In the genomic region with DNA sequence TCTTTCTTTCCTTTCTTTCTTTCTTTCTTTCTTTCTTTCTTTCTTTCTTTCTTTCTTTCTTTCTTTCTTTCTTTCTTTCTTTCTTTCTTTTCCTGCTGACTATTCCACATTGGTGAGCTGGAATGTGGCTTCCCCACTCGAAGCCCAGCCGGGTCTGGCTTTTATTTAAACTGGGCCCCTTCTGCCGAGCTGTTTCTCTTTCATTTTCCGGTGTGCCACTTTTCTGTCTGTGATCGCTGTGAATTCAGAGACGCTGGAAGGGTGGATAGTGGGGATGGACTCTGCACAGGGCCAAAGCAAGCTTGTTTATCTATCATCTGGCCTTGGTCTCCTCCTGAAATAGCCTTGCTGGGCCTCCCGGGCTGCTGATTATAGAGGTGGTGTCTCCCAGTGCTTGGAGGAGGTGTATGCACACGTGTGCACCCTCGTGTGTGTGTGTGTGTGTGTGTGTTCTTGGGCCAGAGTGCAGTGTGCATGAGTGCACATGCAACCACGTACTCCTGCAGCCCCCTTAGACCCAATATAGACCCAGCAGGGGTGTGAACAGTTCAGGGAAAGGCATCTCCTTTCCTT, we compare ENCODE assay signal across 9 mouse cellular contexts. TPM values are rescaled to one million over a fixed set of nuclear protein-coding genes. Genes with fewer than 3 reads are reported as not detected.
DNase-seq lines count a peak whose midpoint lies in the region; ATAC-seq lines count a peak whose summit lies in the region.
"Had no signal": no experiment of that assay in that cellular context is flagged by ENCODE, and none has a peak within 500 bp of the region (broad histone marks: within the 10 kb centered on the region; RNA-seq: fewer than 3 reads in every experiment).

No protein-coding gene starts in this region.

- H3K36me3 ChIP-seq in kidney, embryonic 14.5 days (ENCODE audit: control insufficient read depth, insufficient read depth, low read length): no peaks in the 10 kb centered on the region
- H3K36me3 ChIP-seq in embryonic facial prominence, embryonic 12.5 days: no peaks in the 10 kb centered on the region
- H3K36me3 ChIP-seq in liver, embryonic 13.5 days: no peaks in the 10 kb centered on the region

- H3K4me3 ChIP-seq in kidney, embryonic 14.5 days (ENCODE audit: low read length): peak overlapping the region; percentile 2; the same call in 1 of the 2 replicates
- H3K4me3 ChIP-seq in embryonic facial prominence, embryonic 12.5 days: peak overlapping the region; percentile 39
- 0 out of 2 replicates have a peak overlapping the region, but pooled peaks have one; percentile 8 for H3K4me3 ChIP-seq in liver, embryonic 13.5 days (replicated peaks)

- no peak overlapping the region for H3K27ac ChIP-seq in kidney, embryonic 14.5 days (ENCODE audit: low read depth, low read length)
- H3K27ac ChIP-seq in embryonic facial prominence, embryonic 12.5 days: peak overlapping the region; percentile 83
- peak overlapping the region; percentile 29; the same call in 1 of the 2 replicates for H3K27ac ChIP-seq in liver, embryonic 13.5 days
- H3K27ac ChIP-seq: hindbrain, postnatal 0 days had no signal

- H3K9ac ChIP-seq in kidney, embryonic 14.5 days (ENCODE audit: low read depth, low read length): peak overlapping the region; percentile 1; the same call in 1 of the 2 replicates
- H3K9ac ChIP-seq in embryonic facial prominence, embryonic 12.5 days: peak overlapping the region; percentile 45; the same call in 1 of the 2 replicates
- no peak overlapping the region for H3K9ac ChIP-seq in liver, embryonic 13.5 days

- no peaks in the 10 kb centered on the region for H3K27me3 ChIP-seq in kidney, embryonic 14.5 days (ENCODE audit: control insufficient read depth, insufficient read depth, low read length)
- no peaks in the 10 kb centered on the region for H3K27me3 ChIP-seq in embryonic facial prominence, embryonic 12.5 days
- H3K27me3 ChIP-seq in liver, embryonic 13.5 days: peaks cover 16% of the 10 kb centered on the region

- no peak for ATAC-seq in kidney, embryonic 14.5 days (ENCODE audit: low FRiP score, low TSS enrichment)
- ATAC-seq in embryonic facial prominence, embryonic 12.5 days (ENCODE audit: insufficient number of reproducible peaks, insufficient read depth, low FRiP score, low TSS enrichment): no peak
- peak; percentile 41; the same call in 1 of the 2 replicates for ATAC-seq in liver, embryonic 13.5 days (ENCODE audit: low read depth)
- no peak for ATAC-seq in megakaryocyte, adult 5-6 weeks (ENCODE audit: poor library complexity, severe bottlenecking)
- ATAC-seq: hindbrain, postnatal 0 days had no signal

- no peaks in the 10 kb centered on the region for H3K9me3 ChIP-seq in kidney, embryonic 14.5 days (ENCODE audit: control insufficient read depth, low read length)
- H3K9me3 ChIP-seq in embryonic facial prominence, embryonic 12.5 days: no peaks in the 10 kb centered on the region
- no peaks in the 10 kb centered on the region for H3K9me3 ChIP-seq in liver, embryonic 13.5 days (replicated peaks)

- WGBS in kidney, embryonic 14.5 days: 45% methylated on average over 10 of the region's 10 CpGs
- WGBS in embryonic facial prominence, embryonic 12.5 days: 23% methylated on average over 10 of the region's 10 CpGs
- WGBS in liver, embryonic 13.5 days (ENCODE audit: insufficient replicate concordance): 41% methylated on average over 10 of the region's 10 CpGs

- H3K4me2 ChIP-seq in kidney, embryonic 14.5 days (replicated peaks; ENCODE audit: low read depth, low read length): peak overlapping the region; percentile 37; the same call in 1 of the 2 replicates
- H3K4me2 ChIP-seq in embryonic facial prominence, embryonic 12.5 days (replicated peaks): peak overlapping the region; percentile 69
- H3K4me2 ChIP-seq in liver, embryonic 13.5 days: peak overlapping the region; percentile 23

- DNase-seq in kidney, adult 11 months: no peak
- peak; percentile 72 for DNase-seq in adrenal gland, adult 8-10 months
- DNase-seq in liver, embryonic 13.5 days: no peak
- DNase-seq in urinary bladder, postnatal 10 days (ENCODE audit: low spot score): no peak
- DNase-seq in frontal cortex, postnatal 25 days (ENCODE audit: low spot score in 2 of 2): no peak

- H3K4me1 ChIP-seq in kidney, embryonic 14.5 days (ENCODE audit: control insufficient read depth, insufficient read depth, low read length): peaks cover 34% of the 10 kb centered on the region
- peaks cover 45% of the 10 kb centered on the region for H3K4me1 ChIP-seq in embryonic facial prominence, embryonic 12.5 days
- peaks cover 42% of the 10 kb centered on the region for H3K4me1 ChIP-seq in liver, embryonic 13.5 days (replicated peaks)

RNA-seq across cellular contexts. Expression of a gene that starts 33.5 kb away (rescaled TPM):
- 96.6 and 104 TPM in 2 replicates for polyA plus RNA-seq in kidney, embryonic 14.5 days (2014; fragmentation: Nextera tagmentation; extraction: Ambion mirVana)
- total RNA-seq in adrenal gland, adult 8-10 months (2022): 100 to 1,000 TPM; 114 to 136 (median 132) TPM
- 229 and 230 TPM in 2 replicates for polyA plus RNA-seq in embryonic facial prominence, embryonic 12.5 days (2016; fragmentation: Nextera tagmentation; extraction: Ambion mirVana)
- polyA plus RNA-seq in liver, embryonic 13.5 days (2015; fragmentation: Nextera tagmentation; extraction: Ambion mirVana): 44.1 and 55.5 TPM in 2 replicates
- 162 and 178 TPM in 2 replicates for total RNA-seq in megakaryocyte, adult 5-6 weeks (2015)
- 335 and 338 TPM in 2 replicates for total RNA-seq in megakaryocyte, adult 5-6 weeks (2017)
